Mouse (Mus musculus) megakaryocyte-erythroid progenitor cell, adult 5-6 weeks (primary cell): ENCODE results near the gene Tcf7l2. TPM values are rescaled to one million over a fixed set of nuclear protein-coding genes. Genes with fewer than 3 reads are reported as not detected.
A peak's percentile ranks its signal among the peaks of the same experiment; 100 is the strongest.

Source experiments
- ATAC-seq: replicated peaks from 2 replicates; pipeline ENCODE4 v1.8.0; 2016; ENCODE audit warnings: mild to moderate bottlenecking, inconsistent platforms; ENCODE audit not compliant: severe bottlenecking, poor library complexity, low FRiP score, low TSS enrichment
- total RNA-seq, 2 experiments: library from RNA; stranded (forward) in 1 of 2; stranded (reverse) in 1 of 2; fragments of 200-1000, 215-1000 nt in 1 of 2; fragments of >200 nt in 1 of 2; fragmentation: Nextera tagmentation in 1 of 2; gene quantifications; 2 replicates each; pipeline ENCODE4 v1.2.3; 2014 to 2017

Tcf7l2 gene
- total RNA-seq, 2 experiments from 2014 or later = 1.9 to 6.4 TPM

GRCm38 (mm10) chr19:55720409-55721092 is 21.1 kb upstream of the Tcf7l2 start:
- ATAC-seq = no peak

GRCm38 (mm10) chr19:55722376-55722775 is 19.2 kb upstream of the Tcf7l2 start:
- no peak for ATAC-seq

- ATAC-seq = no peak
These were observed 12.2 kb upstream of the Tcf7l2 start for GRCm38 (mm10) chr19:55729376-55729775.

GRCm38 (mm10) chr19:55732499-55732898 is 9.1 kb upstream of the Tcf7l2 start:
- ATAC-seq = peak; percentile 65

GRCm38 (mm10) chr19:55732994-55733393 is 8.6 kb upstream of the Tcf7l2 start:
- no peak for ATAC-seq

- ATAC-seq = no peak
These were observed 5.6 kb upstream of the Tcf7l2 start for GRCm38 (mm10) chr19:55736016-55736415.

GRCm38 (mm10) chr19:55739713-55740112 is 1.9 kb upstream of the Tcf7l2 start:
- no peak for ATAC-seq

GRCm38 (mm10) chr19:55740753-55741438 is 724 bp upstream of the Tcf7l2 start:
- no peak for ATAC-seq

- ATAC-seq = no peak
These were observed 873 bp downstream of the Tcf7l2 start for GRCm38 (mm10) chr19:55742386-55743000.

- ATAC-seq = no peak
These were observed 1.5 kb downstream of the Tcf7l2 start for GRCm38 (mm10) chr19:55743001-55743556.

GRCm38 (mm10) chr19:55743557-55744441 is 2.2 kb downstream of the Tcf7l2 start:
- ATAC-seq = no peak

- ATAC-seq = no peak
These were observed 3.1 kb downstream of the Tcf7l2 start for GRCm38 (mm10) chr19:55744576-55745191.

GRCm38 (mm10) chr19:55745192-55745578 is 3.6 kb downstream of the Tcf7l2 start:
- ATAC-seq = no peak

GRCm38 (mm10) chr19:55746241-55746640 is 4.6 kb downstream of the Tcf7l2 start:
- ATAC-seq = no peak

- no peak for ATAC-seq
These were observed 5.8 kb downstream of the Tcf7l2 start for GRCm38 (mm10) chr19:55747237-55747925.

- no peak for ATAC-seq
These were observed 6.3 kb downstream of the Tcf7l2 start for GRCm38 (mm10) chr19:55747926-55748291.

- no peak for ATAC-seq
These were observed 7.2 kb downstream of the Tcf7l2 start for GRCm38 (mm10) chr19:55748801-55749200.

- no peak for ATAC-seq
These were observed 7.9 kb downstream of the Tcf7l2 start for GRCm38 (mm10) chr19:55749532-55749931.

GRCm38 (mm10) chr19:55750048-55750447 is 8.4 kb downstream of the Tcf7l2 start:
- no peak for ATAC-seq
